Mouse (Mus musculus) urinary bladder, adult 18-20 months (tissue): ENCODE measurements around the gene Akr1b8.
"Not testable (repeated sequence)": the region's sequence is repeated elsewhere in the genome, so short reads cannot be mapped to it uniquely, and the experiment has no call there.

Experiments used
- DNase-seq, 2 experiments: peaks; one replicate each; pipeline ENCODE4 v3.0.0; 2022; ENCODE audit warnings: low spot score in 2 of 2, mixed read lengths in 2 of 2

Gene Akr1b8

DNA sequence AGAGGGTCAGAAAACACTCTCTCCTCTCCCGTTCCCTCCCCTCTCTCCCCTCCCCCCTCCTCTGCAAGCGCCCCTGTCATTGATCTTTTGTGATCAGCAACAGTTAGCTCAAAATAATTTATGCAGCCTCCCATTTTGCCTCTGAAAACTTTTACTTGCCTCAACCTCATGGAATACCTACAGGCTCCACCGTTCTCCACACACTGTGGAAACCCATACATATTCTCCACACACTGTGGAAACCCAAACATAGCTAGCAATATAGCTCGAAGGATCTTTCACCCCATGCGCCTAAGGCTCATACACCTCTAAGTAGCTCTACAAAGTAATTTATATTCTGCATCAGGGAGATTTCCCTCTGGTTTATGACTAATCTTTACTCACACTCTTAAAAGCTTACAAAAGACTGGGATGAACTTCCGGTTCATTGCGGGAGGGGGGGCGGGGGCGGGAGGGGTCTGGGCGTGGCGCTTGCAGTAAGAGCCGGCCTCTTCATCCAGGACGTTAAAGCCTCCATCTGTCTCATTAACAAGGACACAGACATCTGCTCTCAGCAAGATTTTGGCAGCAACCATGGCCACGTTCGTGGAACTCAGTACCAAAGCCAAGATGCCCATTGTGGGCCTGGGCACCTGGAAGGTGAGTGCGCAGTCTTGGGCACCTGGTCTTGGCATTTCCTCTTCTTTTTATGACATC is at the start of gene Akr1b8:
TSS of gene Akr1b8 (plus strand) at position 462 of the 696 bp plus-strand sequence.
- peak; percentile 19 to 35 for DNase-seq

GRCm38 (mm10) chr6:34304675-34305241 is 49.2 kb upstream of the Akr1b8 start:
- DNase-seq: no peak

DNA sequence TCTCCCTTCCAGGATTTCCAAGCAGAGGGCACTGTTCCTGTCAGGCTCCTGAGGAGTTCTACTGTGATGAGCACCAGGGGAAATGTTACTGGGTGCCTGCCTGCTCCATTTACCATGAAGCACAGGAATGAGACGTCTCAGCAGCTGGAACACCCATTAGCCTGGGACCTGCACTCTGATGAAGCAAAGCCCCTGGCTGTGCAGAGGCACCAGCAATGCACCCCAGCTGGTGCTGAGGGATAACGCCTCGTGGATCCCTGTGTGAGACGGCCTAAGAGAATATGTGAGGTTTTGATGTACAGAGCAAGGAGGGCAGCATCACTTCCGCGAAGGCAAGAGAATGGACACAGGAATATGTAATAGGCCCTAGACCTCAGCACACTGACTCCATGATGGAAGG is 47.1 kb upstream of the Akr1b8 start:
- DNase-seq: no peak

GRCm38 (mm10) chr6:34309526-34309925 is 44.4 kb upstream of the Akr1b8 start:
- no peak for DNase-seq

DNA sequence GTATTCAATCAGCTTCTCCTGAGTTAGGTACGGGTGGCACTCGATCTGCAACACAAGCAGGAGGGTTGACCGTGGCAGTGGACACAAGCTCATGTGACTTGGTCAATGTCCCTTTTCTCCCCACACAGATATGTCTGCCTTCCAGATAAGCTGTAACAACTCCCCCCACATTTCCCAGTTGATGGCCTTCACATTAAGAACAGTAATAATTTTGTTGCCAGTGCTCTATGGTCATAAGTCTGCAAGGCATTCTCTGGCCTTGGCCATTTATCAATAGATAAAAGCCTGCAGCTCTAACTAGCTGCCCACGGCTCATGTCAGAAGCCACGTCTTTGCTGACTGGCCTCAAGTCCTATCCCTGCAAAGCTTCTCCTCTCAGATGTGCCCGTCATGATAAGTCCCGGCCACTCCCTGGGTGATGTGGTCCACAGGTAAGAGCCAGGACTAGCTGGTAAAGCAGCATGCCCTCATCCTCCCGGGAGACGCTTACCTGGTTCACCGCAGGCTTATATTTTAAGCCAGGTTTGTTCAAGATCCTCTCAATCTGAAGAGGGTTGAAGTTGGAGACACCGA is 43.8 kb upstream of the Akr1b8 start:
- DNase-seq: no peak

GRCm38 (mm10) chr6:34313386-34313785 is 40.5 kb upstream of the Akr1b8 start:
- DNase-seq: no peak

DNA sequence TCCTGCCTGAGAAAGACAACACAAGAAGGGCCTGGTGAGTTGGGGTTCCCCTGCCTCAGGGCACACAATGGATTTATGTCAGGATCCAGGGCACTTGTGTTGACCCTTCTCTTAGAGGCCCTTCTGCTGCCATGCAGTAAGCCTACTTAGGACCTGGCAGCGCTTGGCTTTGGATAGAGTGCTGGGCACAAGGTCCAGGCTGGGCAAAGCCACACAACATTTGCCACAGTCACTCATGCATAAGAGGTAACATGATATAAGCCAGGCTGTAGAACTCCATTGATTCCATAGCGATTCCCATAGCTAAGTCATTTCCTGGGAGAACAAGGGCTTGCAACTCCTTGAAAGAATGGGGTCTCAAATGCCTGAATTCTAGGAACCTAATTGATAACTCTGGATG is 40.0 kb upstream of the Akr1b8 start:
- no peak for DNase-seq

- DNase-seq: peak; percentile 68 to 89
Measured at GRCm38 (mm10) chr6:34316854-34317771, 36.8 kb upstream of the Akr1b8 start, which contains the start of gene Akr1b3. Gene Akr1b3, minus strand, starts transcription at chr6:34317478.

DNA sequence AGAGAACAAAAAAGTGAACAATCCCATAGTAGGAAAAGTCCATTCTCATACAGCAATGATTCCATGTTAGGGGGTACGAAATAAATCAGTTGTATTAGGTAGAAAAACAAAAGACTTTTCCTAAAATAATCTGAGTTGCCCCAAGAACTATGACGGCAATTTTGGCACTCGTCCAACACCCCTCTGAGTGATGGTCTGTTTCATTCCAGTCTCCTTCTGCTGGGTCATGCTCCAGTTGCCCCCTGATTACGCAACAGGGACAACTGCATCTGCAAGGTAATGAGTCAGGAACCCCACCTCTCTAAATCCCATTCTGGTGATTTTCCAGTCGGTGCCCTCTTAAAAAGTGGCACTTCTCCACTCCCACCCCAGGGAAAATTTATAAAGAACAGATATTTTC is 35.7 kb upstream of the Akr1b8 start:
- DNase-seq: no peak

DNA sequence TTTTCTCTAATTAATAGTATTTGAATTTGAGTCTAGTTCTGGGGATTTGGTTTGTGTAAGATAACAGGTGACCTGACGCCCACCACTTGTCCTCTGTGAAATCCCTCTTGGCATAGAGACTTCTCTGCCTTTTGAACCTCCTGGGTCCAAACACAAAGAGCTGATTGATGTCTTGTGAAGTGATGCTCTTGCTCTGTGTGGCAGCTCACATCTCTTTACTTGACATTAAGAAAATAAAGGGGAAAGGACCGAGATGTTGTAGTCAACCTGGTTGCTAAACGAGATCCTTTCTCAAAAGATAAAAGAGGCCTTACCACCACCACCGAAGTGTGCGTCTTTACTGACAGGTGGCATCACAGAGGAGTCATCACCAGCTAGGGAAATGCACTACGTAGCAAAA is 35.3 kb upstream of the Akr1b8 start:
- DNase-seq: no peak

- no peak for DNase-seq
Measured at GRCm38 (mm10) chr6:34322121-34322520, 31.8 kb upstream of the Akr1b8 start.

- DNase-seq: no peak
Measured at GRCm38 (mm10) chr6:34331379-34331778, 22.5 kb upstream of the Akr1b8 start.

DNA sequence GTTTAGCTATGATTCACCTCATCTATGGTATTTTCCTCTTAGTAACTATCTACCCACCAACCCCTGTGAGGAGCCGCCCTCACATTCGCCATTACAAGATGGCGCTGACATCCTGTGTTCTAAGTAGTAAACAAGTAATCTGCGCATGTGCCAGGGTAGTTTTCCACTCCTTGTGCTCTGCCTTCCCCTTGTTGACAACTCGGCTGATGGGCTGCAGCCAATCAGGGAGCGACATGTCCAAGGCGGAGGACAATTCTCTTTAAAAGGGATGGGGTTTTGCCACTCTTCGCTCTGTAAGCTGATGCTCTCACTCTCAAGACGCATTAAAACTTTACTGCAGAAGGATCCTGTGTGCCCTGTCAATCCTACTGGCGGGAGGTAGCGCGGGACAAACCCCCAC is 22.1 kb upstream of the Akr1b8 start:
- not testable (repeated sequence) for DNase-seq

DNA sequence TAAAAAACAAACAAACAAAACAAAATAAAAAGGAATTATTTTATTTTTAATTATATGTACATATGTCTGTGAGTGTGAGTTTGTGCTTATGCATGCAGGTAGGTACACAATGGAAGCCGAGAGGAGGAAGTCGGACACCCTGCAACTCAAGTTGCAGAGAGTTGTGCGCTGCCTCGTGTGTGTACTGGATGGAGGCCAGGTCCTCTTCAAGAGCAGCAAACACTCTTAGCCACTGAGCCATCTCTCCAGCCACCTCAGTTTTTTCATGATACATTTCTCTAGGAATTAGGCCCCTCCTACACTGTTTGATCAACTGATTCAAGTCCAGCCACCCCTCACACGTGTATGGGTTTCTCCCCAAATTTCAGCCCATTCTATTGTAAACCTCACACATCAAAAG is 19.2 kb upstream of the Akr1b8 start:
- no peak for DNase-seq

GRCm38 (mm10) chr6:34337799-34338198 is 16.1 kb upstream of the Akr1b8 start:
- DNase-seq: no peak

- DNase-seq: no peak
Measured at GRCm38 (mm10) chr6:34341991-34342390, 11.9 kb upstream of the Akr1b8 start.

DNA sequence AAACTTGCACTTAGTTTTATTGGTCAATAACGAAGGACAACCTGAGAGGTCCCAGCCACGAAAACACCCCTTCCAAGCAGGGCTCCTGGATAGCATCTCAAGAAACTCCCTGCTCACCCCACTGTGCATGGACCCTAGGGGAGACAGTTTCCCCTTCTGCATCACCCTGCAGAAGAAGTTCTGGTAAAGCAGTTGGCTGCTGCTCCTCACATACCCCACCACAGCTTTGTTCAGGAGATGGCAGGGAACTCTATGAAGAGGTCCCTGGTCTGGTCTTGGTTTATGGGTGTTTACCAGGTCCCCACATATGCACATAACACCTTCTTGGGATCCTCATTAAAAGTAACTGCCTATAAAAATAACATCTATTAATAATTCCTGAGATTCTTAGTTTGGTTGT is 11.4 kb upstream of the Akr1b8 start:
- DNase-seq: no peak

GRCm38 (mm10) chr6:34343426-34343825 is 10.5 kb upstream of the Akr1b8 start:
- DNase-seq: no peak

GRCm38 (mm10) chr6:34344135-34344850 is 9.6 kb upstream of the Akr1b8 start:
- no peak for DNase-seq

- peak in 1 of 2 experiments; percentile 52 for DNase-seq
Measured at GRCm38 (mm10) chr6:34344935-34345334, 9.0 kb upstream of the Akr1b8 start.

DNA sequence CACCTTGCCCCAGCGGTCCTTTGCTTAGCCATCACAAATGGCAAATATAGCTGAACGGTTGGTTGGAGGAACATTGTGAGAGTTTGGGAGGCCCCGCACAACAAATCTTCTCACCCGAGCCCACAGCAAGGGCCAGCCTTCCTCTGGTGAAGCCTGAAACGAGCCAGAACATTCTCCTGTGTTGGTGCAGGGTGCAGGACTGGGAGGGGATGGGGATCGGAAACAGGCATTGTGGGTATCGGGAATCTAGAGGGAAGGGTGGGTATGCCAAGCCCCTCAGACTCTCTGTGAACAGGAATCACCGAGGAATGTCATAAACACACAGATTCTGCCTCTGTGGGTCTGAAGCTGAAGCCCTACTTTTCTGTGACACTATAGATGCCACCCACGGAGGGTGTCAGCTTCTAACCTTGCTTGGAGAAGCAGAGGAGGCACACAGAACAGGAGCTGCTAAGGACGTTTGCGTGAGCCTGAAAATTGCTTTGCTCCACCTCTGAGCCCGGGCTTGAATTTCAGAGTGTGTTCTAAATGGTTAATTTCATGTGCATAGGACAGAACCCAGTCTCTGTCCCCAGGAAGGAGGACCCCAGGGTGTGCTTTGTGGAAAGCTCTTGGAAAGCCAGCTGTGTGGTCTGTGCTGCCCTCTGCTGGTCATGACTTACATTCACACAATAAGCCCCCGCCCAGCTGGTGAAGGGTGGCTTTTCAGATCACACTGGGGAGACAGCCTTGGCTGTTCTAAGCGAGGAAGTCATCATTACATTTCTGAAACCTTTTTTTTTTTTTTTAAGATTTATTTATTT is 7.6 kb upstream of the Akr1b8 start:
- DNase-seq: peak; percentile 54 to 55
